Comparison of ENCODE assay signal across 19 mouse cellular contexts in the genomic region with DNA sequence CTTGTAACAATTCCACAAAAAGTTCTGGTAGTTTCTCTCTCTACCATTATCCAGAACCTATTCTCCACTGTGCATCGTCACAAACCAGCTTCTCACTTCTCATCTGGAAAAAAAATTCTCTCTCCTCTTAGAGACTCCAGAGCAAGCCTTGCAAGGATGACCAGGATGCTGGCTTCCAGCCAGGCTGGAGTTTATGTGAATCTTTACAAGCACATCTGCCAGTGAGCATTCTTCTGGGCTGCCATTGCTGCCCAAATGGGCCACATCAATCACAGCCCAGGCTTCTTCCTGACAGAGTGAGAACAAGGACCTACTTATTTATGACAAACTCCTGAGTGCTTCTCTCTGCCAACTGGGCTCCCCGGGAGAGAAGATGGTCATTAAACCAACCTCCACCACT.
DNase-seq lines count a peak whose midpoint lies in the region; ATAC-seq and TF ChIP-seq lines count a peak whose summit lies in the region.
"Had no signal": no experiment of that assay in that cellular context is flagged by ENCODE, and none has a peak within 500 bp of the region (broad histone marks: within the 10 kb centered on the region; RNA-seq: fewer than 3 reads in every experiment).

No protein-coding gene starts in this region.

- no peaks in the 10 kb centered on the region for H3K27me3 ChIP-seq in liver, postnatal 0 days (ENCODE audit: insufficient read depth, low read length)
- H3K27me3 ChIP-seq: forebrain, embryonic 13.5 days; heart, embryonic 12.5 days; hindbrain, embryonic 15.5 days; liver, embryonic 12.5 days; midbrain, embryonic 15.5 days had no signal

- no peak overlapping the region for H3K9ac ChIP-seq in liver, postnatal 0 days (replicated peaks)
- H3K9ac ChIP-seq: forebrain, embryonic 13.5 days; heart, embryonic 12.5 days; hindbrain, embryonic 15.5 days; liver, embryonic 12.5 days; midbrain, embryonic 15.5 days had no signal

- WGBS in liver, postnatal 0 days (ENCODE audit: insufficient replicate concordance) = 64% methylated on average over 2 of the region's 2 CpGs

- H3K9me3 ChIP-seq in liver, postnatal 0 days (ENCODE audit: low read length) = no peaks in the 10 kb centered on the region
- H3K9me3 ChIP-seq: embryonic facial prominence, embryonic 10.5 days; forebrain, embryonic 13.5 days; heart, embryonic 12.5 days; hindbrain, embryonic 15.5 days; liver, embryonic 12.5 days; midbrain, embryonic 15.5 days had no signal

- TF ChIP-seq EP300 in liver, postnatal 0 days (IDR thresholded peaks at IDR 0.05; ENCODE audit: low read depth) = no peak

- no peak overlapping the region for H3K27ac ChIP-seq in liver, postnatal 0 days (ENCODE audit: low read depth)
- H3K27ac ChIP-seq: embryonic facial prominence, embryonic 10.5 days; forebrain, embryonic 13.5 days; hindbrain, embryonic 15.5 days; kidney, postnatal 0 days; liver, embryonic 12.5 days; midbrain, embryonic 15.5 days; stomach, postnatal 0 days had no signal

- no peak for TF ChIP-seq CTCF in liver, postnatal 0 days (IDR thresholded peaks at IDR 0.05; ENCODE audit: low read depth)

- ATAC-seq in liver, postnatal 0 days = no peak
- ATAC-seq: forebrain, embryonic 13.5 days; liver, embryonic 12.5 days; midbrain, embryonic 15.5 days had no signal

- no peak overlapping the region for H3K4me3 ChIP-seq in liver, postnatal 0 days (ENCODE audit: low read depth, low read length)
- H3K4me3 ChIP-seq: embryonic facial prominence, embryonic 10.5 days; forebrain, embryonic 13.5 days; heart, embryonic 12.5 days; hindbrain, embryonic 15.5 days; liver, embryonic 12.5 days; midbrain, embryonic 15.5 days had no signal

- no peaks in the 10 kb centered on the region for H3K4me1 ChIP-seq in liver, postnatal 0 days (ENCODE audit: insufficient read depth)
- H3K4me1 ChIP-seq: embryonic facial prominence, embryonic 10.5 days; forebrain, embryonic 13.5 days; heart, embryonic 12.5 days; hindbrain, embryonic 15.5 days; liver, embryonic 12.5 days; midbrain, embryonic 15.5 days had no signal

- peak; percentile 3 for DNase-seq in liver
- no peak for DNase-seq in liver, postnatal 0 days
- DNase-seq in 3T3-L1 (ENCODE audit: low read depth, low spot score) = peak; percentile 93
- peak; percentile 17 for DNase-seq in forelimb bud, embryonic 11.5 days (ENCODE audit: low read depth, low spot score)
- peak; percentile 56 to 77 for DNase-seq in kidney, postnatal 36 days
- no peak for DNase-seq in heart, adult 8-10 months (ENCODE audit: low spot score)
- no peak for DNase-seq in layer of hippocampus, postnatal 14 days (ENCODE audit: low spot score in 2 of 2)
- no peak for DNase-seq in layer of hippocampus, postnatal 36 days
- DNase-seq: cerebellum, adult 18-20 months; cerebellum, postnatal 36 days; thymus, postnatal 14 days had no signal

- no peaks in the 10 kb centered on the region for H3K36me3 ChIP-seq in liver, postnatal 0 days (replicated peaks; ENCODE audit: insufficient read depth, low read length)
- H3K36me3 ChIP-seq: embryonic facial prominence, embryonic 10.5 days; heart, embryonic 12.5 days; hindbrain, embryonic 15.5 days; liver, embryonic 12.5 days; midbrain, embryonic 15.5 days had no signal

- no peak overlapping the region for H3K4me2 ChIP-seq in liver, postnatal 0 days (ENCODE audit: low read depth, low read length)
- H3K4me2 ChIP-seq: forebrain, embryonic 13.5 days; heart, embryonic 12.5 days; hindbrain, embryonic 15.5 days; liver, embryonic 12.5 days; midbrain, embryonic 15.5 days had no signal

Comparison
In these comparisons a context has a peak if more than half of its experiments do, and no peak if none do; other contexts are left out.
1. DNase-seq: peak in liver (single experiment), 3T3-L1 (single experiment), forelimb bud, embryonic 11.5 days (single experiment) and kidney, postnatal 36 days (2 of 2); none in liver, postnatal 0 days (single experiment), heart, adult 8-10 months (single experiment), layer of hippocampus, postnatal 14 days (0 of 2) and layer of hippocampus, postnatal 36 days (0 of 2).